Mouse (Mus musculus) lung, postnatal 0 days (tissue): ENCODE data around the gene Alox12e. TPM values are rescaled to one million over a fixed set of nuclear protein-coding genes. Genes with fewer than 3 reads are reported as not detected.
A peak's percentile ranks its signal among the peaks of the same experiment; 100 is the strongest.

ENCODE experiments used
- ATAC-seq: fragments of 200-750 bp; cut with Nextera tagmentation; 2 replicates; pipeline ENCODE4 v1.8.0; 2017; ENCODE audit warnings: moderate library complexity
- DNase-seq: peaks from one replicate; pipeline ENCODE4 v3.0.0-alpha.2; 2016; ENCODE audit warnings: low spot score
- H3K27ac ChIP-seq: fragments of 300-500 bp; sonication (generic); 2 replicates; pipeline ENCODE4 v1.5.1; 2014; ENCODE audit warnings: antibody characterized with exemption, mild to moderate bottlenecking, low read length, mixed read lengths
- H3K27me3 ChIP-seq: fragments of 300-500 bp; sonication (generic); replicated peaks from 2 replicates; pipeline ENCODE4 v1.6.1; 2014; ENCODE audit warnings: low read length, mixed read lengths; ENCODE audit not compliant: insufficient read depth
- H3K36me3 ChIP-seq: fragments of 300-500 bp; sonication (generic); 2 replicates; pipeline ENCODE4 v1.6.1; 2014; ENCODE audit warnings: low read length, mixed read lengths; ENCODE audit not compliant: insufficient read depth
- H3K4me1 ChIP-seq: fragments of 300-500 bp; sonication (generic); 2 replicates; pipeline ENCODE4 v1.6.1; 2014; ENCODE audit warnings: antibody characterized with exemption, low read depth, low read length, mixed read lengths; ENCODE audit not compliant: insufficient read depth
- H3K4me2 ChIP-seq: fragments of 300-500 bp; sonication (generic); replicated peaks from 2 replicates; pipeline ENCODE4 v1.6.1; 2014; ENCODE audit warnings: low read depth, mild to moderate bottlenecking, low read length, moderate library complexity, mixed read lengths
- H3K4me3 ChIP-seq: fragments of 300-500 bp; sonication (generic); 2 replicates; pipeline ENCODE4 v1.5.1; 2014; ENCODE audit warnings: low read depth, low read length
- H3K9ac ChIP-seq: fragments of 300-500 bp; sonication (generic); replicated peaks from 2 replicates; pipeline ENCODE4 v1.6.1; 2014; ENCODE audit warnings: low read depth, mild to moderate bottlenecking
- H3K9me3 ChIP-seq: fragments of 300-500 bp; sonication (generic); 2 replicates; pipeline ENCODE4 v1.6.1; 2016; ENCODE audit warnings: low read length, mixed read lengths
- CTCF ChIP-seq: IDR thresholded peaks from 2 replicates; pipeline ENCODE4 v1.5.1; 2016; ENCODE audit warnings: antibody characterized with exemption, mild to moderate bottlenecking
- EP300 ChIP-seq: IDR thresholded peaks from 2 replicates; pipeline ENCODE4 v1.6.1; 2016; ENCODE audit warnings: antibody characterized with exemption, mild to moderate bottlenecking, control low read depth
- WGBS: fragments of 180-500 bp; shearing (Covaris S2); extraction: QIAGEN DNeasy Blood & Tissue Kit; methylation state at CpG from one replicate; pipeline ENCODE4 v1.1.7; 2014; 5-methylcytosine and 5-hydroxymethylcytosine counted together
- polyA plus RNA-seq: library from polyadenylated mRNA; unstranded; fragments of >200 nt; fragmentation: Nextera tagmentation; extraction: Ambion mirVana; gene quantifications from 2 replicates; pipeline ENCODE4 v1.2.1, GENCODE M21; 2015

Alox12e gene
- polyA plus RNA-seq, 1 experiment from 2014 or later: 0.11 TPM

GRCm38 (mm10) chr11:70293881-70294280, 28.5 kb downstream of the Alox12e start:
- no peaks in the 10 kb centered on the region for H3K27me3 ChIP-seq
- WGBS: 86% methylated on average over 6 of the region's 6 CpGs
- ATAC-seq: no peak
- no peak overlapping the region for H3K4me3 ChIP-seq
- no peak overlapping the region for H3K4me2 ChIP-seq
- TF ChIP-seq EP300: no peak
- no peak for TF ChIP-seq CTCF
- H3K27ac ChIP-seq: no peak overlapping the region
- DNase-seq: no peak
- H3K9me3 ChIP-seq: no peaks in the 10 kb centered on the region
- no peaks in the 10 kb centered on the region for H3K36me3 ChIP-seq
- no peaks in the 10 kb centered on the region for H3K4me1 ChIP-seq
- no peak overlapping the region for H3K9ac ChIP-seq

GRCm38 (mm10) chr11:70291235-70291634, 31.2 kb downstream of the Alox12e start:
- TF ChIP-seq CTCF (no peak), EP300 (no peak)
- WGBS: 75% methylated on average over 6 of the region's 6 CpGs
- no peaks in the 10 kb centered on the region for H3K36me3 ChIP-seq
- no peak overlapping the region for H3K4me3 ChIP-seq
- H3K27ac ChIP-seq: no peak overlapping the region
- H3K9me3 ChIP-seq: no peaks in the 10 kb centered on the region
- no peaks in the 10 kb centered on the region for H3K27me3 ChIP-seq
- H3K9ac ChIP-seq: no peak overlapping the region
- no peak overlapping the region for H3K4me2 ChIP-seq
- no peaks in the 10 kb centered on the region for H3K4me1 ChIP-seq
- ATAC-seq: no peak
- no peak for DNase-seq

- ATAC-seq (no peak), DNase-seq (no peak)
- H3K9me3 ChIP-seq: no peaks in the 10 kb centered on the region
- H3K27ac ChIP-seq: no peak overlapping the region
- H3K9ac ChIP-seq: no peak overlapping the region
- H3K36me3 ChIP-seq: no peaks in the 10 kb centered on the region
- TF ChIP-seq CTCF: no peak
- no peak for TF ChIP-seq EP300
- H3K4me3 ChIP-seq: no peak overlapping the region
- H3K4me2 ChIP-seq: no peak overlapping the region
- no peaks in the 10 kb centered on the region for H3K4me1 ChIP-seq
- 28% methylated on average over 6 of the region's 6 CpGs for WGBS
- H3K27me3 ChIP-seq: no peaks in the 10 kb centered on the region
Measured at GRCm38 (mm10) chr11:70289236-70289635, 33.2 kb downstream of the Alox12e start.

GRCm38 (mm10) chr11:70288102-70288501, 34.3 kb downstream of the Alox12e start:
- TF ChIP-seq EP300 (no peak), CTCF (no peak)
- H3K27ac ChIP-seq: no peak overlapping the region
- H3K27me3 ChIP-seq: no peaks in the 10 kb centered on the region
- ATAC-seq: no peak
- H3K4me3 ChIP-seq: no peak overlapping the region
- WGBS: 71% methylated on average over 10 of the region's 10 CpGs
- H3K4me1 ChIP-seq: no peaks in the 10 kb centered on the region
- no peak for DNase-seq
- H3K9ac ChIP-seq: no peak overlapping the region
- H3K9me3 ChIP-seq: no peaks in the 10 kb centered on the region
- H3K36me3 ChIP-seq: no peaks in the 10 kb centered on the region
- H3K4me2 ChIP-seq: no peak overlapping the region

- TF ChIP-seq EP300: no peak
- no peak for TF ChIP-seq CTCF
- Histone ChIP-seq H3K4me2 (no peak overlapping the region), H3K27ac (no peak overlapping the region), H3K27me3 (no peaks in the 10 kb centered on the region), H3K4me1 (no peaks in the 10 kb centered on the region), H3K9ac (no peak overlapping the region), H3K9me3 (no peaks in the 10 kb centered on the region), H3K36me3 (no peaks in the 10 kb centered on the region), H3K4me3 (no peak overlapping the region)
- DNase-seq (no peak), ATAC-seq (no peak)
- WGBS: 68% methylated on average over 5 of the region's 5 CpGs
Measured at GRCm38 (mm10) chr11:70285686-70286085, 36.7 kb downstream of the Alox12e start.

- H3K27ac ChIP-seq: no peak overlapping the region
- H3K27me3 ChIP-seq: no peaks in the 10 kb centered on the region
- H3K36me3 ChIP-seq: no peaks in the 10 kb centered on the region
- 53% methylated on average over 3 of the region's 3 CpGs for WGBS
- peaks cover 4% of the 10 kb centered on the region; the same call in 1 of the 2 replicates for H3K4me1 ChIP-seq
- no peak overlapping the region for H3K4me3 ChIP-seq
- TF ChIP-seq EP300 (no peak), CTCF (no peak)
- DNase-seq: peak; percentile 16
- H3K9me3 ChIP-seq: no peaks in the 10 kb centered on the region
- H3K9ac ChIP-seq: no peak overlapping the region
- no peak for ATAC-seq
- no peak overlapping the region for H3K4me2 ChIP-seq
Measured at GRCm38 (mm10) chr11:70284757-70285156, 37.7 kb downstream of the Alox12e start.

GRCm38 (mm10) chr11:70283666-70284065, 38.8 kb downstream of the Alox12e start:
- H3K36me3 ChIP-seq: no peaks in the 10 kb centered on the region
- WGBS: 56% methylated on average over 4 of the region's 4 CpGs
- no peaks in the 10 kb centered on the region for H3K27me3 ChIP-seq
- ATAC-seq (no peak), DNase-seq (no peak)
- H3K4me1 ChIP-seq: peaks cover 4% of the 10 kb centered on the region; the same call in 1 of the 2 replicates
- no peak overlapping the region for H3K9ac ChIP-seq
- TF ChIP-seq CTCF (no peak), EP300 (no peak)
- H3K9me3 ChIP-seq: no peaks in the 10 kb centered on the region
- H3K4me3 ChIP-seq: no peak overlapping the region
- no peak overlapping the region for H3K27ac ChIP-seq
- no peak overlapping the region for H3K4me2 ChIP-seq
